Mouse (Mus musculus) hindlimb bud, embryonic 11.5 days (tissue): Measurements from ENCODE around the gene Ppard.

Experiments used
- DNase-seq: peaks from one replicate; pipeline ENCODE4 v3.0.0-alpha.2; 2012; ENCODE audit warnings: low read depth, low spot score; ENCODE audit errors: extremely low spot score

Gene Ppard

GRCm38 (mm10) chr17:28254804-28255203, 22.3 kb downstream of the Ppard start:
- no peak for DNase-seq

GRCm38 (mm10) chr17:28255651-28256050, 23.2 kb downstream of the Ppard start:
- DNase-seq: no peak

- DNase-seq: no peak
These were observed 24.3 kb downstream of the Ppard start for GRCm38 (mm10) chr17:28256651-28257328.

- no peak for DNase-seq
These were observed 25.8 kb downstream of the Ppard start for GRCm38 (mm10) chr17:28258325-28258724.

GRCm38 (mm10) chr17:28259890-28260542, 27.5 kb downstream of the Ppard start:
- DNase-seq: no peak

GRCm38 (mm10) chr17:28260543-28260909, 28.0 kb downstream of the Ppard start:
- no peak for DNase-seq

GRCm38 (mm10) chr17:28261795-28262194, 29.3 kb downstream of the Ppard start:
- DNase-seq: no peak

GRCm38 (mm10) chr17:28263181-28263894, 30.8 kb downstream of the Ppard start:
- no peak for DNase-seq

GRCm38 (mm10) chr17:28267251-28267650, 34.8 kb downstream of the Ppard start:
- DNase-seq: no peak

GRCm38 (mm10) chr17:28270165-28270564, 37.7 kb downstream of the Ppard start:
- no peak for DNase-seq

- no peak for DNase-seq
These were observed 39.2 kb downstream of the Ppard start for GRCm38 (mm10) chr17:28271537-28272266.

- DNase-seq: no peak
These were observed 39.8 kb downstream of the Ppard start for GRCm38 (mm10) chr17:28272281-28272680.

- DNase-seq: no peak
These were observed 40.3 kb downstream of the Ppard start for GRCm38 (mm10) chr17:28272837-28273236.

- DNase-seq: no peak
These were observed 42.2 kb downstream of the Ppard start for GRCm38 (mm10) chr17:28274739-28275138.

- DNase-seq: no peak
These were observed 44.7 kb downstream of the Ppard start for GRCm38 (mm10) chr17:28277226-28277625.

- no peak for DNase-seq
These were observed 45.2 kb downstream of the Ppard start for GRCm38 (mm10) chr17:28277721-28278120.

GRCm38 (mm10) chr17:28278156-28278555, 45.7 kb downstream of the Ppard start:
- DNase-seq: no peak

- no peak for DNase-seq
These were observed 46.7 kb downstream of the Ppard start for GRCm38 (mm10) chr17:28279236-28279635.

- no peak for DNase-seq
These were observed 47.4 kb downstream of the Ppard start for GRCm38 (mm10) chr17:28279780-28280422.

- no peak for DNase-seq
These were observed 47.9 kb downstream of the Ppard start for GRCm38 (mm10) chr17:28280423-28280800.

GRCm38 (mm10) chr17:28280831-28281377, 48.4 kb downstream of the Ppard start:
- DNase-seq: no peak
